8 mouse cellular contexts compared by ENCODE assay signal in genomic region chr11:119354798-119355442, GRCm38 (mm10). TPM values are rescaled to one million over a fixed set of nuclear protein-coding genes. Genes with fewer than 3 reads are reported as not detected.
DNase-seq lines count a peak whose midpoint lies in the region; ATAC-seq and TF ChIP-seq lines count a peak whose summit lies in the region.

No protein-coding gene starts in this region.

- H3K27me3 ChIP-seq in forebrain, embryonic 10.5 days (ENCODE audit: poor library complexity, severe bottlenecking), result no peaks in the 10 kb centered on the region
- peaks cover 11% of the 10 kb centered on the region; the same call in 1 of the 2 replicates for H3K27me3 ChIP-seq in hindbrain, embryonic 10.5 days (ENCODE audit: insufficient read depth, poor library complexity, severe bottlenecking)
- peaks cover 4% of the 10 kb centered on the region; the same call in 1 of the 2 replicates for H3K27me3 ChIP-seq in limb, embryonic 12.5 days
- H3K27me3 ChIP-seq in midbrain, embryonic 12.5 days, result no peaks in the 10 kb centered on the region
- H3K27me3 ChIP-seq in testis, adult 2 months (ENCODE audit: control insufficient read depth, insufficient read depth, low read length), result no peaks in the 10 kb centered on the region

- intact Hi-C loops in left cerebral cortex, postnatal 14 days (cut with DNase I), result no loop called here
- intact Hi-C loops in left cerebral cortex, postnatal 4 days (cut with DNase I), result no loop called here

- peak overlapping the region; percentile 90 for H3K27ac ChIP-seq in forebrain, embryonic 10.5 days
- peak overlapping the region; percentile 91 for H3K27ac ChIP-seq in hindbrain, embryonic 10.5 days
- H3K27ac ChIP-seq in limb, embryonic 12.5 days, result peak overlapping the region; percentile 78
- peak overlapping the region; percentile 64 for H3K27ac ChIP-seq in midbrain, embryonic 12.5 days (replicated peaks)
- peak overlapping the region; percentile 56 for H3K27ac ChIP-seq in testis, adult 2 months (ENCODE audit: control insufficient read depth, insufficient read depth, low read depth, low read length)

- peaks cover 25% of the 10 kb centered on the region for H3K36me3 ChIP-seq in forebrain, embryonic 10.5 days (replicated peaks)
- peaks cover 24% of the 10 kb centered on the region for H3K36me3 ChIP-seq in hindbrain, embryonic 10.5 days
- H3K36me3 ChIP-seq in limb, embryonic 12.5 days, result peaks cover 21% of the 10 kb centered on the region
- 0 out of 2 replicates have a peak, but pooled peaks cover 3% of the 10 kb centered on the region for H3K36me3 ChIP-seq in midbrain, embryonic 12.5 days
- no peaks in the 10 kb centered on the region for H3K36me3 ChIP-seq in testis, adult 2 months (ENCODE audit: control insufficient read depth, insufficient read depth, low read length)

- no peaks in the 10 kb centered on the region for H3K9me3 ChIP-seq in forebrain, embryonic 10.5 days
- no peaks in the 10 kb centered on the region for H3K9me3 ChIP-seq in hindbrain, embryonic 10.5 days
- no peaks in the 10 kb centered on the region for H3K9me3 ChIP-seq in limb, embryonic 12.5 days
- H3K9me3 ChIP-seq in midbrain, embryonic 12.5 days, result no peaks in the 10 kb centered on the region

- peak overlapping the region; percentile 84 for H3K9ac ChIP-seq in limb, embryonic 12.5 days (replicated peaks)
- peak overlapping the region; percentile 77 for H3K9ac ChIP-seq in midbrain, embryonic 12.5 days (replicated peaks)

- no peak for ATAC-seq in limb, embryonic 12.5 days (ENCODE audit: insufficient number of reproducible peaks, insufficient read depth, low FRiP score, low TSS enrichment, low read depth)
- no peak; the same call in 1 of the 2 replicates for ATAC-seq in midbrain, embryonic 12.5 days (ENCODE audit: low FRiP score, low read depth)

- peak; percentile 32 to 34 for DNase-seq in left cerebral cortex, postnatal 14 days (ENCODE audit: low spot score in 2 of 2)
- DNase-seq in left cerebral cortex, postnatal 4 days, result no peak
- DNase-seq in adrenal gland, adult 2 months, result peak; percentile 58
- DNase-seq in forebrain, embryonic 10.5 days (ENCODE audit: extremely low spot score, low spot score), result no peak
- DNase-seq in hindbrain, embryonic 10.5 days (ENCODE audit: low spot score), result no peak

- no peak for TF ChIP-seq POLR2A in testis, adult 2 months (IDR thresholded peaks at IDR 0.05; ENCODE audit: control insufficient read depth, low read depth, low read length)

- peaks cover 31% of the 10 kb centered on the region for H3K4me1 ChIP-seq in forebrain, embryonic 10.5 days
- H3K4me1 ChIP-seq in hindbrain, embryonic 10.5 days (replicated peaks), result peaks cover 32% of the 10 kb centered on the region
- H3K4me1 ChIP-seq in limb, embryonic 12.5 days (replicated peaks), result peaks cover 17% of the 10 kb centered on the region
- peaks cover 17% of the 10 kb centered on the region for H3K4me1 ChIP-seq in midbrain, embryonic 12.5 days
- peaks cover 10% of the 10 kb centered on the region for H3K4me1 ChIP-seq in testis, adult 2 months (ENCODE audit: control insufficient read depth, insufficient read depth, low read length)

- peak overlapping the region; percentile 89 for H3K4me3 ChIP-seq in forebrain, embryonic 10.5 days
- H3K4me3 ChIP-seq in hindbrain, embryonic 10.5 days, result peak overlapping the region; percentile 85
- H3K4me3 ChIP-seq in limb, embryonic 12.5 days (replicated peaks), result peak overlapping the region; percentile 69
- H3K4me3 ChIP-seq in midbrain, embryonic 12.5 days, result peak overlapping the region; percentile 70
- peak overlapping the region; percentile 87 for H3K4me3 ChIP-seq in testis, adult 2 months (ENCODE audit: control insufficient read depth, low read depth, low read length)

- 7% methylated on average over 23 of the region's 23 CpGs for WGBS in forebrain, embryonic 10.5 days
- WGBS in hindbrain, embryonic 10.5 days, result 9% methylated on average over 23 of the region's 23 CpGs
- 6% methylated on average over 23 of the region's 23 CpGs for WGBS in limb, embryonic 12.5 days
- 10% methylated on average over 23 of the region's 23 CpGs for WGBS in midbrain, embryonic 12.5 days

- no peak for TF ChIP-seq CTCF in testis, adult 2 months (IDR thresholded peaks at IDR 0.05; ENCODE audit: control insufficient read depth, insufficient read depth, insufficient replicate concordance, low read depth, low read length)

- H3K4me2 ChIP-seq in limb, embryonic 12.5 days, result peak overlapping the region; percentile 95
- peak overlapping the region; percentile 95 for H3K4me2 ChIP-seq in midbrain, embryonic 12.5 days (replicated peaks)

RNA-seq across cellular contexts. Expression of gene Sgsh, which starts 0.4 kb away (rescaled TPM):
- 1 to 10 TPM; 3.5 to 4.3 TPM for total RNA-seq in left cerebral cortex, postnatal 14 days (2021)
- total RNA-seq in left cerebral cortex, postnatal 4 days (2021), result 1 to 10 TPM; 4.2 to 5.1 TPM
- total RNA-seq in adrenal gland, adult 2 months (2021), result 10 to 100 TPM; 19.6 to 22.4 TPM
- polyA plus RNA-seq in adrenal gland, adult 2 months (2012; rRNA removed), result 74.4 and 92.1 TPM in 2 replicates
- polyA plus RNA-seq in forebrain, embryonic 10.5 days (2016; fragmentation: Nextera tagmentation; extraction: Ambion mirVana), result 7.5 and 7.9 TPM in 2 replicates
- polyA plus RNA-seq in hindbrain, embryonic 10.5 days (2016; fragmentation: Nextera tagmentation; extraction: Ambion mirVana), result 6.8 and 7.1 TPM in 2 replicates
- polyA plus RNA-seq in limb, embryonic 12.5 days (2016; fragmentation: Nextera tagmentation; extraction: Ambion mirVana), result 5.5 and 6.1 TPM in 2 replicates
- 4.6 and 6.5 TPM in 2 replicates for polyA plus RNA-seq in midbrain, embryonic 12.5 days (2016; fragmentation: Nextera tagmentation; extraction: Ambion mirVana)
- 11.4 and 13.8 TPM in 2 replicates for polyA plus RNA-seq in testis, adult 2 months (2012; rRNA removed)

RNA-seq across cellular contexts. Expression of gene Slc26a11, which starts 0.4 kb away (rescaled TPM):
- total RNA-seq in left cerebral cortex, postnatal 14 days (2021), result 1 to 10 TPM; 3.5 to 5.4 TPM
- total RNA-seq in left cerebral cortex, postnatal 4 days (2021), result 1 to 10 TPM; 4.1 to 5.3 TPM
- total RNA-seq in adrenal gland, adult 2 months (2021), result 1 to 10 TPM; 5.1 to 6.9 TPM
- 22.6 and 26.9 TPM in 2 replicates for polyA plus RNA-seq in adrenal gland, adult 2 months (2012; rRNA removed)
- 9.6 and 10.6 TPM in 2 replicates for polyA plus RNA-seq in forebrain, embryonic 10.5 days (2016; fragmentation: Nextera tagmentation; extraction: Ambion mirVana)
- polyA plus RNA-seq in hindbrain, embryonic 10.5 days (2016; fragmentation: Nextera tagmentation; extraction: Ambion mirVana), result 6.1 and 7.8 TPM in 2 replicates
- polyA plus RNA-seq in limb, embryonic 12.5 days (2016; fragmentation: Nextera tagmentation; extraction: Ambion mirVana), result 12.2 and 12.4 TPM in 2 replicates
- 4.2 and 6.1 TPM in 2 replicates for polyA plus RNA-seq in midbrain, embryonic 12.5 days (2016; fragmentation: Nextera tagmentation; extraction: Ambion mirVana)
- polyA plus RNA-seq in testis, adult 2 months (2012; rRNA removed), result 4.2 and 5.5 TPM in 2 replicates

RNA-seq across cellular contexts. Expression of gene Rnf213, which starts 38.0 kb away (rescaled TPM):
- 1 to 10 TPM; 2.8 TPM for total RNA-seq in left cerebral cortex, postnatal 14 days (2021)
- total RNA-seq in left cerebral cortex, postnatal 4 days (2021), result 1 to 10 TPM; 2.9 TPM
- total RNA-seq in adrenal gland, adult 2 months (2021), result 10 to 100 TPM; 20.8 to 27.3 TPM
- 11.4 and 12.5 TPM in 2 replicates for polyA plus RNA-seq in adrenal gland, adult 2 months (2012; rRNA removed)
- polyA plus RNA-seq in forebrain, embryonic 10.5 days (2016; fragmentation: Nextera tagmentation; extraction: Ambion mirVana), result 1.4 and 1.5 TPM in 2 replicates
- 1.5 and 1.8 TPM in 2 replicates for polyA plus RNA-seq in hindbrain, embryonic 10.5 days (2016; fragmentation: Nextera tagmentation; extraction: Ambion mirVana)
- 2.6 and 3.4 TPM in 2 replicates for polyA plus RNA-seq in limb, embryonic 12.5 days (2016; fragmentation: Nextera tagmentation; extraction: Ambion mirVana)
- 1.2 TPM in 2 replicates for polyA plus RNA-seq in midbrain, embryonic 12.5 days (2016; fragmentation: Nextera tagmentation; extraction: Ambion mirVana)
- 3.9 and 4.5 TPM in 2 replicates for polyA plus RNA-seq in testis, adult 2 months (2012; rRNA removed)

RNA-seq across cellular contexts. Expression of gene Card14, which starts 47.4 kb away (rescaled TPM):
- total RNA-seq in left cerebral cortex, postnatal 14 days (2021), result under 1 TPM; 0.31 to 0.42 TPM
- total RNA-seq in left cerebral cortex, postnatal 4 days (2021), result under 1 TPM; 0.38 to 0.54 TPM
- 1 to 10 TPM in 1 of 2 experiments, not detected in 1; 1.0 TPM for total RNA-seq in adrenal gland, adult 2 months (2021)
- polyA plus RNA-seq in adrenal gland, adult 2 months (2012; rRNA removed), result 0.55 and 1.3 TPM in 2 replicates
- 0.04 TPM in 1 of 2 replicates, not detected in the other for polyA plus RNA-seq in forebrain, embryonic 10.5 days (2016; fragmentation: Nextera tagmentation; extraction: Ambion mirVana)
- 0.04 TPM in 1 of 2 replicates, not detected in the other for polyA plus RNA-seq in hindbrain, embryonic 10.5 days (2016; fragmentation: Nextera tagmentation; extraction: Ambion mirVana)
- 0.27 and 0.56 TPM in 2 replicates for polyA plus RNA-seq in limb, embryonic 12.5 days (2016; fragmentation: Nextera tagmentation; extraction: Ambion mirVana)
- polyA plus RNA-seq in midbrain, embryonic 12.5 days (2016; fragmentation: Nextera tagmentation; extraction: Ambion mirVana), result 0.06 and 0.10 TPM in 2 replicates
- polyA plus RNA-seq in testis, adult 2 months (2012; rRNA removed), result 0.44 and 0.76 TPM in 2 replicates

RNA-seq across cellular contexts. Expression of gene Eif4a3, which starts 55.0 kb away (rescaled TPM):
- 10 to 100 TPM; 84.6 to 92.1 TPM for total RNA-seq in left cerebral cortex, postnatal 14 days (2021)
- 100 to 1,000 TPM; 115 to 127 TPM for total RNA-seq in left cerebral cortex, postnatal 4 days (2021)
- 100 to 1,000 TPM; 117 to 126 TPM for total RNA-seq in adrenal gland, adult 2 months (2021)
- polyA plus RNA-seq in adrenal gland, adult 2 months (2012; rRNA removed), result 38.7 and 44.4 TPM in 2 replicates
- polyA plus RNA-seq in forebrain, embryonic 10.5 days (2016; fragmentation: Nextera tagmentation; extraction: Ambion mirVana), result 511 and 516 TPM in 2 replicates
- polyA plus RNA-seq in hindbrain, embryonic 10.5 days (2016; fragmentation: Nextera tagmentation; extraction: Ambion mirVana), result 458 and 477 TPM in 2 replicates
- 390 and 396 TPM in 2 replicates for polyA plus RNA-seq in limb, embryonic 12.5 days (2016; fragmentation: Nextera tagmentation; extraction: Ambion mirVana)
- polyA plus RNA-seq in midbrain, embryonic 12.5 days (2016; fragmentation: Nextera tagmentation; extraction: Ambion mirVana), result 326 and 341 TPM in 2 replicates
- polyA plus RNA-seq in testis, adult 2 months (2012; rRNA removed), result 73.6 and 81.2 TPM in 2 replicates

Comparison
In these comparisons a context has a peak if more than half of its experiments do, and no peak if none do; other contexts are left out.
1. DNase-seq: peak in left cerebral cortex, postnatal 14 days (2 of 2) and adrenal gland, adult 2 months (single experiment); none in left cerebral cortex, postnatal 4 days (single experiment), forebrain, embryonic 10.5 days (single experiment) and hindbrain, embryonic 10.5 days (single experiment).
2. Peak in every context shown above with its lines, with median percentiles within 50 percentile points of each other: H3K27ac ChIP-seq and H3K4me3 ChIP-seq.